Mouse (Mus musculus) spleen, adult 2 months (tissue): ENCODE data around the gene Rnpep.

Experiments used
- CTCF ChIP-seq: fragments of 200-500 bp; IDR thresholded peaks from 2 replicates; pipeline ENCODE4 v1.5.1; 2011; ENCODE audit warnings: mild to moderate bottlenecking, inconsistent platforms; ENCODE audit not compliant: insufficient read depth, insufficient read length, insufficient replicate concordance; ENCODE audit errors: extremely low read depth
- POLR2A ChIP-seq: fragments of 200-500 bp; IDR thresholded peaks from 2 replicates; pipeline ENCODE4 v1.6.1; 2011; ENCODE audit warnings: low read depth, low read length, inconsistent platforms

- no peak for TF ChIP-seq CTCF
- no peak for TF ChIP-seq POLR2A
Observed at GRCm38 (mm10) chr1:135290908-135291307, 7.0 kb upstream of the Rnpep start.
